Mouse (Mus musculus): ENCODE measurements around the gene Syn3.

The Syn3 gene

GRCm38 (mm10) chr10:86367346-86367745 is 131.3 kb downstream of the Syn3 start:
- no peak for DNase-seq (ENCODE audit: low read depth)

- no peak for DNase-seq (ENCODE audit: low read depth)
These were observed 133.0 kb downstream of the Syn3 start for GRCm38 (mm10) chr10:86365632-86366092.

DNA sequence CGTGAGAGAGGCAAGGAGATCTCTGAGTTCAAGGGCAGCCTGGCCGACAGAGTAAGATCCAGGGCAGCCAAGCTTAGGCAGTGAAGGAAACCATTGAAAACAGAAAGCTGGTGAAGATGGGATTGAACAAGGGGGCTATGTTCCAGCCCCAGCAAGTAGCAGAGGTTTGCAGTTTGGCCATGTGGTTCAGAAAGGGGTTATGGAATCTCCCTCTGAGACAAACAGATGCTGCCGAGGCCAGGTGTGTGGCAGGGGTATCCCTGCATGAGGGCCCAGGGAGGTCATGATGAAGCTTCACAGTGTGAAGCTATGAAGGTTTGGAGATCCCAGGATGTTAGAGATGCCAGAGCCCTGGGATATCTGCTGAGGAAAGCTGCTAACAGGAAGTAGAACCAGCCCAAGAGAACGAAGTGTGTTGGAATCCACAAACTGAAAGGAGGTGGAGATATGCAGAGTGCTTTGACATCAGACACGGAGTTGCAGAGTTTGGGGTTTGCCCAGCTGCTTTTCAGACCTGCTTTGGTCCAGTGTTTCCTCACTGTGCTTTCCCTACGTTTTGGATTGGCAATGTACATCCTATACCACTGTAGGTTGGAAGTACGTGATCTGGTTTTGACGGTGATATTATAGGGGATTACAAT is 134.9 kb downstream of the Syn3 start:
- DNase-seq (ENCODE audit: low read depth) = no peak

- no peak for DNase-seq (ENCODE audit: low read depth)
These were observed 139.0 kb downstream of the Syn3 start for GRCm38 (mm10) chr10:86359699-86360098.

DNA sequence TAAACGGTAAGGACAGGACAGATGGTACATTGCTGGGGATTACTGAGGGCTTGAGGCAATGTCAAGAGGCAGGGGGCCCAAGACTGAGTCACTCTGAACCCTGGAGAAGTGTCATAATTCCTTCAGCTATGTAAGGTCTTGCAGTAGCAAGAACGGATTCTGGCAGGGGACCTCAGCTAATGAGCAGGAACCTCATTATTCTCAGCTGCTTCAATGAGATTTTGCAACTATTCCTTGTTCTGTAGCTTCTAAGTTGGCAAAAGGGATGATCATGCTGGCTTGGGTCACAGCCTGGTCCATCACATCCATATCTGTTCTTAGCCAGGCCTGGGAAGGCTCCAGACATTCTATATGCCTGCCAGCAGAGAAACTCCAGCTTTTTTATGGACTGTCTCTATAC is 139.5 kb downstream of the Syn3 start:
- DNase-seq (ENCODE audit: low read depth) = no peak

DNA sequence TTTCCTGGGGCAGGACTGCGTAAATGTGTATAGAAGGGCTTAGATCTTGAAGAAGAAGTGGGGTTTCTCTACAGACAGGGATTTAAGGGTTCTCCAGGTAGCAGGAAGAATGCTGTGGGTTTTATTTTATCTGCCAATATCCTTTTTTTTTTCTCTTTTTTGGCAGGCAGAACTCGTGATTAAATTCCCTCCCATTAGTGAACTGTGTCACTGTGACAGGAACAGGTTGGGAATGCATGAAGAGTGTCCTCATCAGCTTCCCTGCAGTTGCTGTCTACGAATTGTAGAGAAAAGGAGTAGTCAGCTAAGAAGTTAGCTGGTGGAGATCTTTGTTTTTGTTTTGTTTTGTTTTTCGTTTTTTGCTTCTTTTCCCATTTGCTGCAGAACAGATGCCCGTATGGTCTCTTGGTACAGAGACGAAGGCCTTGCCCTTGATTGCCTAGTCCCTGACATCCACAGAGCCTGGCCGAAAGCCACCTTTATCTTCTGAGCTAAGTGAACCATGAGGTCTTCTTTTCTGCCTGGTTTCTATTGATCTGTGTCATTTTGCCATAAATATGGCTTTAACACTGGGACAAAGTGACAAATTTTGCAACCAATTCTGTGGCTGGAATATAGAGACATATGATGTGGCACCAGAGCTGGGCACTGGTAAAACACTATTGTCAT is 140.3 kb downstream of the Syn3 start:
- no peak for DNase-seq (ENCODE audit: low read depth)

- peak; percentile 24 for DNase-seq (ENCODE audit: low read depth)
These were observed 141.7 kb downstream of the Syn3 start for GRCm38 (mm10) chr10:86356819-86357563.

- DNase-seq (ENCODE audit: low read depth) = no peak
These were observed 146.2 kb downstream of the Syn3 start for GRCm38 (mm10) chr10:86352521-86352920.

GRCm38 (mm10) chr10:86351287-86351686 is 147.4 kb downstream of the Syn3 start:
- no peak for DNase-seq (ENCODE audit: low read depth)

DNA sequence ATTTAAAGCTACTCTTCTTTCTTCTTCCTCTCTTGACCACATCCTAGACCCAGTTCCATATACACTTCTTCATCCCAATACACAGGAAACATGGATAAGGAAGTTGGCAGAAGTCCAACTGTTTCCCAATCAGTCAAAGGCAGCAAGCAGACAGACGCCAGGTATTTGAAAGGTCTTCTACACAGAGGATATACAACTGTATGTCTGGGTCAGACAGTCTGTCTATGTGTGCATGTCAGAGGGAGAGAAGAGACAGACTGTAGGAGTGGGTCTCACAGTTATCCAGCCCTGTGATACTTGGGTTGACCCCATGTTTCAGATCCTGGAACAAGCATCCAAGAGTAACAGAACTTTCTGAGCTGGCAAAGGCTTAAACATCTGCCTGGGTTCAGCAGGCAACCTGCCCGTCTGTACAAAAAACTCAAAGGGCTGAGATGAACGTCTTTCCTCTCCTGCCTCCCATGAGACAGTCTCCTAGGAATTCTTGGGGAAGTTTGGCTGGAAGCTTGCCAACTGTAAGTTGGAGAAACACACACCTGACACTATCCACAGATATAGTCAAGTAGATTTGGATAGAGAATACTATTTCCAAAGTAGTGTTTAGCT is 152.4 kb downstream of the Syn3 start:
- no peak for DNase-seq (ENCODE audit: low read depth)

DNA sequence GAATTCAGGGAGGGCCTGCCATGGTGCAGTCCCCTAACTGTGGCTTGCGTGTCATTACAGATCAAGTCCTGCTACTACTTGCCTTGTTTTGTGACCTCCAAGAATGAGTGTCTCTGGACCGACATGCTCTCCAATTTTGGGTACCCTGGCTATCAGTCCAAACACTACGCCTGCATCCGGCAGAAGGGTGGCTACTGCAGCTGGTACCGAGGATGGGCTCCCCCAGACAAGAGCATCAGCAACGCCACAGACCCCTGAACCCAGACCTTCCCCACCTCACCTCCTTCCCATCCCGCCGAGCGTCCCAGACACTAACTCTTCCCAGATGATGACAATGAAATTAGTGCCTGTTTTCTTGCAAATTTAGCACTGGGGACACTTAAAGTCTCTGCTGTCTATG is 153.1 kb downstream of the Syn3 start:
- DNase-seq (ENCODE audit: low read depth) = no peak

DNA sequence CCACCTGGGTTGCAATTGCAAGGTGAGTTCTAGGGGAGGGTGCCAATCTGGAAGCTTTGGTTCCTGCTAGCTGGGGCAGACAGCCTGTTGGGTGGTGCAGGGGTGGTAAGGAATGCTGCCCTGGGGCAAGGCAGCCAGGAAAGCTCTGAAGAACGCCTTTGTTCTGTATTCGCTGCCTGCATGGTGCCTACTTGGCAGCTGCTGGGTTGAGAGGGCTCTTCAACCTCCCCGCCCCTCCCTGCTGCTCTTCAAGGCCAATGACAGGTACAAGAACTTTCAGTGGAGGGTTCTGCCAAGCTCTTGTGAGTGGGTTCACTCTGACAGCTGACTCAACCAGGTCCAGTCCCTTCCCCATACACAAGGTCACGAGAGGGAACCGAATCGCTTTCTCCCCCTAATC is 154.0 kb downstream of the Syn3 start:
- no peak for DNase-seq (ENCODE audit: low read depth)

GRCm38 (mm10) chr10:86343931-86344330 is 154.8 kb downstream of the Syn3 start:
- no peak for DNase-seq (ENCODE audit: low read depth)

- no peak for DNase-seq (ENCODE audit: low read depth)
These were observed 155.3 kb downstream of the Syn3 start for GRCm38 (mm10) chr10:86343362-86343761.

DNA sequence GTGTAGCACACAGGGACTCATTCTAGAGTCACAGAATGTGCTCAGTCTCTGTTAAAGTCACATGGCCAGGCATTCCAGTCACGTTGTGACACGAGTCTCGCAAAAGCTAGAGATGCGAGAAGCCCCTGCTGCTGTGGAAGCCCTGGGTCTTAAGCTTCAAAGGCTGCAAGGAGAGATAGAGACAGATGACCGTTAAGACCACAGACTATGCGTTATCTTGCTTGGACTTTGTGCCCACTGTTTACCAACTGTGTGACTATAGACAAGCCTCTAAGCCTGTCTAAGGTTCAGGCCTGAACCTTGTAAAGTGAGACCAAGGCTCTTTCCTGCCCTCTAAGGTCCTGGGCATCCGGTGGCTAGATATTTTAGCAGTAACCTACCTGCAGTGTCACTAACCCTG is 156.0 kb downstream of the Syn3 start:
- DNase-seq (ENCODE audit: low read depth) = no peak

DNA sequence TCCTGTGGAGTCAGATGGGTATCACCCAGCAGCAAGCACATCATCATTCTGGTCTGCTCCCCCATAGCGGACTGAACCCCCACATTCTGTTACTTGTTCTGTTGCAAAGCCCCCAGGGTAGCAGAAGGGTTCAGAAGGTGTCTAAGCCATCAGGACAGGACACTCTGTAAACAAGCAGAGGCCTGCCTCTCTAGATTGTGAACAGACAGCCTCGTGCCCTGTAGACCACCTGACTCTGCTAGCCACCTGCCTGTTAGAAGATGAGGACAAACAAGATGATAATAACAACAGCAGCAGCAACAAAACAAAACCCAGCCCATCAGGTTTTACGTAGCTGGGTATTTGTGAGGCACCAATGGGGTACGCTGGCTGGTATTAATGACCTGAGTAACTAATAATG is 156.5 kb downstream of the Syn3 start:
- DNase-seq (ENCODE audit: low read depth) = no peak

DNA sequence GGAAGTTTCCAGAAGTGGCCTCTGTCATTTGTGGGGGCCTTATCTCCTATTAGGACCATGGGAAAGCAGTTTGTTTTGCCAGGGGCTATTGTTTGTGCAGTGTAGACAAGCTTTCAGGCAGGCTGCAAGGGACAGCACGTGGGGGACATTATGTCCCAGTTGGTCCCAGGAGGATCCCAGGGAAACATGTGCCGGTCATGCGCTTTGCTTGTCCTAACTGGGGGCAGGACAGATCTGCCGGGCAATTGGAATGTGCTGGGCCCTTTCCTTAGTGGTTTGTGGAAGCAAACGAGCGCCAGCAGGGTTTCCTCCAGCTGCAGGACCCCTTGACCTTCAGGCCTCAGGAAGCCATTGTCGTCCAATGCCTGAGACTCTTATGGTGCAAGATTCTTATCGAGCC is 157.1 kb downstream of the Syn3 start:
- DNase-seq (ENCODE audit: low read depth) = no peak

DNA sequence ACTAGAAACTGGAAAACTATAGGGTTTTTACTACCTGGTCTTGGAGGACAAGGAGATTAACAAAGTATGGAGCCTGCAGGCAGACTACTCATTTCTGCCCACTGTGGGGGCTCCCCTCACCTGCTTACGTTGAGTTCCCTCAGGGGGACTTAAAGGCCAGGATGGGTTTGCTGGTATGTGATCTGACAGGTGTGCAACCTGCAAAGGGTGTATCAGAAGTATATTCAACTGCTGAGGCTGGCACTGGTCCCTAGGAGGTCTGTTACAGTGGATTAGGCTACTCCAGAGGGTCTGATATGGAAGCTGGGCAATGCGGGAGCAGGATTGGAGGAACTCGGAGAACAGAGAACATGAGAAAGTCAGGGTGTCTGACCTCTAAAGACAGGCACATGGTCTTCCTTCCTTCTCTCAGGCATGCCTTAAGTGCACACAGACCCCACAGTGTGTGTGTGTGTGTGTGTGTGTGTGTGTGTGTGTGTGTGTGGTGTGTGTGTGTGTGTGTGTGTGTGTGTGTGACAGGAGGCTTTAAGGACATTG is 157.6 kb downstream of the Syn3 start:
- DNase-seq (ENCODE audit: low read depth) = no peak

GRCm38 (mm10) chr10:86340421-86340820 is 158.3 kb downstream of the Syn3 start:
- DNase-seq (ENCODE audit: low read depth) = no peak

DNA sequence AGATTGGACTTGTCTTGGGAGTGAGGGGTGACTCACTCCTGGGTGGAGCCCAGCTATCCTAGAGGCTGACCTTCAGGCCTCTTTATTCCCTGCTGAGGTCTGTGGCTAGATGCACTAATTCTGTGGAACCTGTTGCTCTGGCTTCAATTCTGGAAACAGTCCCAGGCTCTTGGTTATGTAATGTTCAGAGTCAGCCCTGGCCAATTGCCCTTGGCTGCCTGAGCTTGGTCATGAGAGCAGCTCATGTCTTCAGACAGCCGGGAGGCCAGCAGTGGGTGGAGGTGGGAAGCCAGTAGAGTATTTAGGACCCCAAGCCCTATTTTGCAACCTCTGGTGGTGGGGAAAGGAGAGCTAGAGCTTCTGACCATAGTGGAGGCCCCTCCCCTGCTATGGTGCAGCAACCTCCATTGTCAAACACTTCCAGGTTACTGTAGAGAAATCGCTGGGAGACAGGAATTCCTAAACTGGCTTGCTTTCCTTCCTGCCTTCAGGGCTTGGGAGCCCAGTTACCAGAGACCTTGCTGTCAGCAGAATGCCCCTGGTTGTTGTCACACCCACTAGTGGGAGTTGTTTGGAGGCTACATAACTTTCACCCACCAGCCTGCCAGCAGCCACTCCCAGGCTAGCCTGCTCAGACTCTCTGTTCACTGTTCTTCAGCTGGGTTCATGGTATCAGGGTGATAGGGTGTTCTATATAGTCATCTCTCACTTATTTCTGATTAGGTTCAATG is 158.9 kb downstream of the Syn3 start:
- DNase-seq (ENCODE audit: low read depth) = no peak

DNA sequence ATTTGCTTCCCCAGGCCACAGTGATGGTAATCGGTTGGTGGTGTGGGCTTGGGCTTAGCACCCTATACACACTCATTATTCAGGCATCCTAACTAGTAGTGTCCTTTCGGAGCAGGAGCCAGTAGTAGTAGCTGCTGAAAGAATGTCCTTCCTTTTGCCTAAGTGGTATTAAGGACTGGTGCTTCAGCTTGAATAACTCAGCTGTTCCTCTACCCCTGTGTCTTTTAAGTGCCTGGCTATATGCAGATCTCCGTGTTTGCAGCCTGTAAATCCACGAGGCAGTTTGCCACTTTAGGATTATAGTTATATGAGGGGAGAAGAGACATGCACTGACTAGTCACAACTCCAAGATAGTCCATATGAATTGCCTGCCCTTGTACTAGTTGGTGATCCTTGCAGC is 159.6 kb downstream of the Syn3 start:
- no peak for DNase-seq (ENCODE audit: low read depth)

Data from induced T-regulatory cell, adult 2 months (primary cell).